Mouse (Mus musculus) heart, embryonic 14.5 days (tissue): ENCODE results near the gene Cblb. TPM values are rescaled to one million over a fixed set of nuclear protein-coding genes. Genes with fewer than 3 reads are reported as not detected.

Source experiments
- ATAC-seq: fragments of 200-750 bp; cut with Nextera tagmentation; 2 replicates; pipeline ENCODE4 v1.8.0; 2017; ENCODE audit warnings: low read depth, moderate TSS enrichment; ENCODE audit not compliant: insufficient number of reproducible peaks, insufficient read depth, low FRiP score
- H3K27ac ChIP-seq, 2 experiments: fragments of 200-500 bp in 1 of 2; fragments of 300-500 bp in 1 of 2; sonication (generic) in 1 of 2; replicated peaks in 1 of 2; 2 replicates each; pipeline ENCODE4 v1.5.1; 2012 to 2014; ENCODE audit warnings: low read depth in 2 of 2, low read length in 2 of 2, control low read depth in 1 of 2, mild to moderate bottlenecking in 1 of 2, mixed read lengths in 1 of 2; ENCODE audit not compliant: control insufficient read depth in 1 of 2, insufficient read depth in 1 of 2
- H3K27me3 ChIP-seq: fragments of 300-500 bp; sonication (generic); 2 replicates; pipeline ENCODE4 v1.6.1; 2014; ENCODE audit warnings: mild to moderate bottlenecking, low read length, control low read depth; ENCODE audit not compliant: control insufficient read depth, insufficient read depth
- H3K36me3 ChIP-seq: fragments of 300-500 bp; sonication (generic); 2 replicates; pipeline ENCODE4 v1.6.1; 2014; ENCODE audit warnings: mild to moderate bottlenecking, control low read depth, low read length, mixed read lengths; ENCODE audit not compliant: control insufficient read depth, insufficient read depth
- H3K4me1 ChIP-seq, 2 experiments: fragments of 200-500 bp in 1 of 2; fragments of 300-500 bp in 1 of 2; sonication (generic) in 1 of 2; 2 replicates each; pipeline ENCODE4 v1.6.1; 2012 to 2014; ENCODE audit warnings: low read length in 2 of 2, control low read depth in 1 of 2, mixed read lengths in 1 of 2; ENCODE audit not compliant: control insufficient read depth in 2 of 2, insufficient read depth in 2 of 2
- H3K4me2 ChIP-seq: fragments of 300-500 bp; sonication (generic); 2 replicates; pipeline ENCODE4 v1.6.1; 2014; ENCODE audit warnings: mild to moderate bottlenecking, low read length
- H3K4me3 ChIP-seq, 2 experiments: fragments of 200-500 bp in 1 of 2; fragments of 300-500 bp in 1 of 2; sonication (generic) in 1 of 2; 2 replicates each; pipeline ENCODE4 v1.5.1; 2012 to 2014; ENCODE audit warnings: low read length in 2 of 2, mild to moderate bottlenecking in 2 of 2, control low read depth in 1 of 2, low read depth in 1 of 2, moderate library complexity in 1 of 2; ENCODE audit not compliant: control insufficient read depth in 1 of 2, insufficient read depth in 1 of 2
- H3K9ac ChIP-seq: fragments of 300-500 bp; sonication (generic); 2 replicates; pipeline ENCODE4 v1.6.1; 2014; ENCODE audit warnings: mild to moderate bottlenecking, low read length
- H3K9me3 ChIP-seq: fragments of 300-500 bp; sonication (generic); 2 replicates; pipeline ENCODE4 v1.6.1; 2016; ENCODE audit warnings: low read length, control low read depth; ENCODE audit not compliant: control insufficient read depth
- WGBS: fragments of 180-500 bp; shearing (Covaris S2); extraction: QIAGEN DNeasy Blood & Tissue Kit; methylation state at CpG from one replicate; pipeline ENCODE4 v1.1.7; 2014; 5-methylcytosine and 5-hydroxymethylcytosine counted together
- polyA plus RNA-seq: library from polyadenylated mRNA; unstranded; fragments of >200 nt; fragmentation: Nextera tagmentation; extraction: Ambion mirVana; gene quantifications from 2 replicates; pipeline ENCODE4 v1.2.1, GENCODE M21; 2014

Gene Cblb
- polyA plus RNA-seq, 1 experiment from 2014 or later, result 13.3 TPM

- 57% methylated on average over 11 of the region's 11 CpGs for WGBS
- ATAC-seq, result no peak
- peaks cover 27% of the 10 kb centered on the region for H3K36me3 ChIP-seq
- H3K4me1 ChIP-seq, result peaks cover 0 to 5% of the 10 kb centered on the region in 2 experiments; a peak in 2 of 4 replicates
- no peak overlapping the region for H3K4me3 ChIP-seq
- H3K27me3 ChIP-seq, result no peaks in the 10 kb centered on the region
- H3K4me2 ChIP-seq, result no peak overlapping the region
- H3K9ac ChIP-seq, result no peak overlapping the region
- no peak overlapping the region for H3K27ac ChIP-seq
- no peaks in the 10 kb centered on the region for H3K9me3 ChIP-seq
Measured at GRCm38 (mm10) chr16:52134631-52135227, 103.7 kb downstream of the Cblb start.

- Histone ChIP-seq H3K27ac (no peak overlapping the region), H3K9ac (no peak overlapping the region), H3K4me1 (peaks cover 0 to 5% of the 10 kb centered on the region in 2 experiments; a peak in 2 of 4 replicates), H3K9me3 (no peaks in the 10 kb centered on the region), H3K27me3 (no peaks in the 10 kb centered on the region), H3K36me3 (peaks cover 26% of the 10 kb centered on the region), H3K4me3 (no peak overlapping the region), H3K4me2 (no peak overlapping the region)
- WGBS, result 87% methylated on average over 9 of the region's 9 CpGs
- ATAC-seq, result no peak
Measured at GRCm38 (mm10) chr16:52135689-52136390, 104.8 kb downstream of the Cblb start.

GRCm38 (mm10) chr16:52143101-52143500 lies 112.1 kb downstream of the Cblb start:
- no peak overlapping the region for H3K9ac ChIP-seq
- no peak for ATAC-seq
- H3K4me2 ChIP-seq, result no peak overlapping the region
- H3K36me3 ChIP-seq, result peaks cover 45% of the 10 kb centered on the region
- H3K4me3 ChIP-seq, result no peak overlapping the region
- no peaks in the 10 kb centered on the region for H3K27me3 ChIP-seq
- no peak overlapping the region for H3K27ac ChIP-seq
- H3K9me3 ChIP-seq, result no peaks in the 10 kb centered on the region
- H3K4me1 ChIP-seq, result no peaks in the 10 kb centered on the region
- WGBS, result 92% methylated on average over 13 of the region's 13 CpGs

GRCm38 (mm10) chr16:52143818-52144217 lies 112.8 kb downstream of the Cblb start:
- no peaks in the 10 kb centered on the region for H3K4me1 ChIP-seq
- H3K4me3 ChIP-seq, result no peak overlapping the region
- H3K9ac ChIP-seq, result no peak overlapping the region
- no peaks in the 10 kb centered on the region for H3K27me3 ChIP-seq
- H3K4me2 ChIP-seq, result no peak overlapping the region
- H3K9me3 ChIP-seq, result no peaks in the 10 kb centered on the region
- 92% methylated on average over 3 of the region's 3 CpGs for WGBS
- no peak for ATAC-seq
- H3K27ac ChIP-seq, result no peak overlapping the region
- peaks cover 50% of the 10 kb centered on the region for H3K36me3 ChIP-seq

GRCm38 (mm10) chr16:52144792-52145191 lies 113.8 kb downstream of the Cblb start:
- WGBS, result 91% methylated on average over 5 of the region's 5 CpGs
- ATAC-seq, result no peak

GRCm38 (mm10) chr16:52145552-52145951 lies 114.5 kb downstream of the Cblb start:
- Histone ChIP-seq H3K9me3 (no peaks in the 10 kb centered on the region), H3K4me1 (no peaks in the 10 kb centered on the region), H3K9ac (no peak overlapping the region), H3K4me2 (no peak overlapping the region), H3K36me3 (peaks cover 47% of the 10 kb centered on the region), H3K27me3 (no peaks in the 10 kb centered on the region), H3K27ac (no peak overlapping the region), H3K4me3 (no peak overlapping the region)
- no peak for ATAC-seq
- 88% methylated on average over 4 of the region's 4 CpGs for WGBS

More at GRCm38 (mm10) chr16:52144792-52145191, 113.8 kb downstream of the Cblb start:
- Histone ChIP-seq H3K9ac (no peak overlapping the region), H3K27me3 (no peaks in the 10 kb centered on the region), H3K4me1 (no peaks in the 10 kb centered on the region), H3K9me3 (no peaks in the 10 kb centered on the region), H3K27ac (no peak overlapping the region), H3K4me3 (no peak overlapping the region), H3K4me2 (no peak overlapping the region), H3K36me3 (peaks cover 47% of the 10 kb centered on the region)

GRCm38 (mm10) chr16:52146976-52147696 lies 116.1 kb downstream of the Cblb start:
- Histone ChIP-seq H3K4me2 (no peak overlapping the region), H3K9me3 (no peaks in the 10 kb centered on the region), H3K27ac (no peak overlapping the region), H3K36me3 (peaks cover 38% of the 10 kb centered on the region), H3K4me1 (no peaks in the 10 kb centered on the region; a peak in 1 of 4 replicates), H3K4me3 (no peak overlapping the region), H3K27me3 (no peaks in the 10 kb centered on the region), H3K9ac (no peak overlapping the region)
- ATAC-seq, result no peak
- 88% methylated on average over 11 of the region's 11 CpGs for WGBS
